Mouse (Mus musculus) liver, postnatal 0 days (tissue): ENCODE data around the gene Axl.

Experiments used
- CTCF ChIP-seq: sonication (generic); IDR thresholded peaks from 2 replicates; pipeline ENCODE4 v1.5.1; 2016; ENCODE audit warnings: antibody characterized with exemption, low read depth
- EP300 ChIP-seq: IDR thresholded peaks from 2 replicates; pipeline ENCODE4 v1.6.1; 2016; ENCODE audit warnings: antibody characterized with exemption, low read depth, mild to moderate bottlenecking

DNA sequence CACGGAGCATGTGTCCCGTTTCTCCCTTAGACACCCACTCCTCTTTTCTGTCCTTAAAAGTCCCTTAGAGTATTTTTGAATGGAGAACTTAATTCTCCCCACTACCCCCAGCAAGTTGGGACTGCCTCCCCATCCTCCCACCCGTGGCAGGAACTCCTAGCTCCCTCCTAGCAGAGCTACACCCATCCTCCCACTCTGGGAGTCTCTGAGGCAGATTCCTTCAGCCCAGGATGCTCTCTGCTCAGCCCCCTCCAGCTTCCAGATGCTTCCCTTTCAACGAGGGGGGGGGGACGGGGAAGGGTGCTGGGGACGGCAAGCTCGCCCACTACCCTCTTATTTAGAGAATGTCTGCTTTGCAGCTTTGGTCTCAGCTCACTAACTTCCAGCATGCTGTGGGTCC lies 27.1 kb upstream of the Axl start:
- TF ChIP-seq EP300 = no peak
- TF ChIP-seq CTCF = no peak
